Mouse (Mus musculus) neutrophil, adult 5-6 weeks (primary cell): ENCODE measurements around the gene Gm48552. TPM values are rescaled to one million over a fixed set of nuclear protein-coding genes. Genes with fewer than 3 reads are reported as not detected.
A peak's percentile ranks its signal among the peaks of the same experiment; 100 is the strongest.

Experiments used
- ATAC-seq: fragments of 151-379, 151-347 bp; 2 replicates; pipeline ENCODE4 v1.8.0; 2017; ENCODE audit warnings: mild to moderate bottlenecking, moderate TSS enrichment; ENCODE audit not compliant: insufficient number of reproducible peaks, poor library complexity, low FRiP score, severe bottlenecking; ENCODE audit errors: extremely low read depth
- total RNA-seq: library from RNA; stranded (forward); fragments of 200-1000 nt; gene quantifications from 2 replicates; pipeline ENCODE4 v1.2.3, GENCODE M21; 2017

Gm48552 gene
- total RNA-seq, 1 experiment from 2014 or later = not detected

GRCm38 (mm10) chr10:81358209-81358608 is 30.6 kb upstream of the Gm48552 start:
- no peak for ATAC-seq

GRCm38 (mm10) chr10:81358841-81359240 is 30.0 kb upstream of the Gm48552 start:
- no peak for ATAC-seq

DNA sequence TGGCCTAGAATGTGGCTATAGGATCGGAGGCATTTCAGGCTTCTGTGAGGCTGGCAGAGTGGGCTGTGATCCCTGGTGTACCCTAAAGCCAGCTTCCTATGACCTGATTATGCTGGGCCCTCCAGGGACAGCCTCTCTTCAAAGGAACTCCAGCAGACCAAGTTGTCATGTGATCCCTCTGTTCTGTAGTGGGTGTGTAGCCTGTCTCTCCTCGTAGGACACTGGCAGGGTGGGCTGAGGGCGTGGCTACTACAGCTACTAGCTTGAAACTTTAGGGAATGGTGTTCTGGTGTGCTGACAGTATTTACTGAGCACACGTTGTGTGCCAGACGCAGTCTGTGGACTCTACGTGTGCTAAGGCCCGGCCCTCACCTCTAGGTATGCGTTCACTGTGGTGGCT is 28.1 kb upstream of the Gm48552 start:
- no peak for ATAC-seq

DNA sequence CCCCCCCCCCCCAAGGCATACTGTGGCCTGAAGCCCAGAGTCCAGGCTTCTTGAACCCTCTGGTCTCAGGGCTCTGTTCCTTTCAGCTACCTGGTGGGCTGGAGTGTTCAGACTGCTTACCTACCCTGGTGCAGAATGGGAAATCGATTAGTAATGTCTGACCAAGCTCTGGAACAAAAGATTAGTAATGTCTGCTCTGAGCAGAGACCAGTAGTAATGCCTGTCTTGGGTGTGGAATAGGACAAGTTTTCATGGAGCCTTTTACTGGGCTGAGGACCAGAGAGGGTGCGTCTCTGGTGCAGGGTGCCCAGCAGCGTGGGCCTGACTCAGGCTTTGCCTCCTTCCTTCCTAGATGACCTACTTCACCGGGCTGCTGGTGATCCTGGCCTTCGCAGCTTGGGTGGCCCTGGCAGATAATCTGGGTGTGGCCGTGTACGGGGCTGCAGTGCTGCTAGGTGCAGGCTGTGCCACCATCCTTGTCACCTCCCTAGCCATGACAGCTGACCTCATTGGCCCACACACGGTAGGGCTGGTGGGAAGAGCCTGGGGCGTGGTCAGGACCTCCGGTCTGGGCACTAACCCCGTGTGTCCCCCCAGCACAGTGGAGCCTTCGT is 26.4 kb upstream of the Gm48552 start:
- ATAC-seq = no peak

- no peak for ATAC-seq
Measured at GRCm38 (mm10) chr10:81363436-81364346, 25.1 kb upstream of the Gm48552 start.

GRCm38 (mm10) chr10:81364666-81365065 is 24.1 kb upstream of the Gm48552 start:
- no peak for ATAC-seq

DNA sequence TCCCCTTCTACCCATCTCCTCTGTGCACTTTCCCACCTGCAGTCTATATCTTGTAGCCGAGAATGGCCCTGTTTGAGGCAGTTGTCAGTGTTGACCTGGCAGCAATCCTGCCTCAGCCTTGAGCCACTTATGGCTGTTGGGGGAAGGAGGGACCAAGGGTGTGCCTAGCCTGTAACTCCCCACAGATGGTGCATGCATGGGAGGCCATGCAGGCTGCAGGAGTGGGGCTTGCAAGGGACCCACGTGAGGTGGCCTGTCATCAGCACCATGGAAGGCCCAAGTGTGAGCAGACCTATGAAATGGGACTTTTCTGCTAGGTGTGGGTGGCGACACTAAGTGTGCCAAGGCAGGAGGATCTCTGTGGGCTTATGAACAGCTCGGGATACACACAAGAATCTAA is 23.7 kb upstream of the Gm48552 start:
- no peak for ATAC-seq

DNA sequence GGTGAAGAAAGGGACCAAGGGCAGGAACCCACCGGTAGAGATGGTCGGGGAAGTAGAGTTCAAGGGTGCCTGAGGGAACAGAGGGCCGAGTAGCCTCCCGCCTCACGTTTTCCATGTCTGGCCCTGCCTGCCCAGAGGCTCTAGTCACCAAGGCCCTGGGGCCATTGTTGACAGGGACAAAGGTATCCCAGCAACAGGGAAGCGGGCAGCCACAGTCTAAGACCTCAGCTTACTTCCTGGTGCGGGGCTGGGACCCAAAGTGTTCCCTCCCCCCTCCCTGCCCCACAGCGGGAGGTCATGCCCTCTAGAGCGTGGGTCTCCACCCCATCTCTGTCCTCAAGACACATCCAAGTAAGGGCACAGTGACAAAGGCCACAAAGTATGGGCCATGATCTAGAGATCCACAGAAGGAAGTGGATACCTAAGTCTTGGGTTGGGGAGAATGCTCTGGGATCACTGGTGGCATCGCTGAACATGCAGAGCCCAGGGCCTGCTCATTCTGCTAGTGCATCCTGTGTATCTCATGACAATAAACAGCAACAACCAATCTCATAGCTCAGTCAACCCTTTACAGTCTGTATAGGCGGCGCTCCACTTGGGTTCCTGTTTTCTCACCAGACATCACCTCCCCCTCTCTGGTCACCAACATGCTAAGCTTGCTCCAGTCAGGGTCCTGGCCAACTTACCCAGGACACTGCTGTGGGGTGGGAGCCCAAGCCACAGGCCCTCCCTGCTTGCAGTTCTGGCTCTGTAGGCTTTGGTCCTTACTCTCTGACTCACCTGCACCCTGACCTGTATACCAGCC is 22.9 kb upstream of the Gm48552 start, which contains the start of gene 4930404N11Rik:
Gene 4930404N11Rik (minus strand): TSS at position 145 of the 805 bp plus-strand sequence.
- no peak for ATAC-seq

GRCm38 (mm10) chr10:81366477-81367206 is 22.2 kb upstream of the Gm48552 start:
- no peak for ATAC-seq

DNA sequence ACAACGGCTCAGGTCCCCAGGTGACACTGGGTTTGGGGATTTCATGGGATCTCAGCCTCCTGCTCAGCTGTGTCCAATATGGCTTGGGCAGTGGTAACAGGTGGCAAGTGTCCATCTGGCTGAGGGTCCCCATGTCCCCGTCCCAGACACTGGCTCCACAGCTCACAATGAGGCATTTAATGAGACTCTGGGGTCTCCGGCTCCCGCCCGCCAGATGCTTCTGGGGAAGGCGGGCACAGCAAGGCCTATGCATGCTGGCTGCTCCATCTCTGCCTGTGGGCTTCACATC is 21.7 kb upstream of the Gm48552 start:
- ATAC-seq = no peak

DNA sequence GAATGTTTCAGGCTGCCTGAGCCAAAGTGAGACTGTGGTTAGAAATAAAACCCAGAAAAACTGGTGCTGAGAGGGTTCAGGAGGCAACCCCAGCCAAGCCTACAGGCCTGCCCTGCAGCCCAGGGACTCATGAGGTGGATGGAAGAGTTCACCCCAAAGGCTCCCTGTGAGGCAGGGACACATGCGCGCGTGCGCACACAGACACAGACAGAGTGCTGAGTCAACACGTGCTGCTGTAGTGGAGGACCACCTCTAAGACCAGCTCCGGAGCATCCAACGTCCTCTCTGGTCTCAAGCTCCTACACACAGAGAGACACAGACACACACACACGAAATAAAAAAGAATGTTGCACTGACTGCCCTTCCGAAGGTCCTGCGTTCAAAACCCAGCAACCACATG is 13.5 kb upstream of the Gm48552 start:
- no peak for ATAC-seq

DNA sequence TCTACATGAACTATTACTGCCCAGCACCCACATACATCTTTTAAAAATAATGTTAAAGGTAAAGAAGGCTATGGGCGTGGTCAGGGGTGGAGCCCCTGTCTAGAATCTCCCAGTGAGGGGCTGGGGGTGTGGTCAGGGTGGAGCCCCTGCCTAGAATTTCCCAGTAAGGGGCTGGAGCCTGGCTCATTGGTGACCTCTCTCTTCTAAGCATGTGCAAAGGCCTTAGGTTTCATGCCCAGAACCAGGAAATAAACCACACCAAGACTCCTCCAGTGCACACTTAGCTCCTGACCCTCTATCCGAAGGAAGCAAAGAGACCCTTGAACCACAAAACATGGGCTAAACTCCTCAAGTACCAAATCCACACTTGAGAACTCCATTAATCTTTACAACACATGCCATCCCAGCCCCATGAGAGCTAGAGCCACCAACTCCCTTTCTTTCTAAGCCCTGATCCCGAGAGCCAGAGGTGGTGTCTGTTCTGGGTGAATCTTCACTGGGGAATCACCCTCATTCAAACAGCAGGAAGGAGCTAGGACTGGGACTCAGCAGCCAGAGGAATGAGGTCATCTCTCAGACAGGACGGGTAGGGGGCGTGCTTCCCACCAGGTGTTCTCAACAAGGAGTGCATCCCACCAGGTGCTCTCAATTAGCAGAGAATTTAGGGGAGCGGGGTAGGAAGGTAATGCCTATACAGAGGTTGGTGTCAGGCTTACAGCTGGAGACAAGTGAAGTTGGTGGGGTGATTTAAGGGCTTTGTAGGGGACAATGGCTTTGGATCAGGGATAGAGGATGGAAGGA is 12.0 kb upstream of the Gm48552 start:
- no peak for ATAC-seq

DNA sequence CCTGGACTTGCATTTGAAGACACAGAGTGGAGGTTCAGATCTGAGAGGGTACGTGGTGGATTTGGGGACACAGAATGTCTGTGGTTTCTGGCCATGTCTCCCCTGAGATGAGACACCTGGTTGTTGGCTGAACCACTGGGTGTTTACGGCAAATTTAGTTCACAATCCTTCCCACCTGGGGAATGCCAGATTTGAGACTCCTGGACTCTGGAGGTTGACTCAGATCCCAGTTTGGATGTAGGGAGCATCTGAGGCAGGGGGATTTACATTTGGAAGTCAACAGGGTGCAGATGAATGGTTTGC is 11.5 kb upstream of the Gm48552 start:
- ATAC-seq = no peak

- no peak for ATAC-seq
Measured at GRCm38 (mm10) chr10:81377793-81378552, 10.8 kb upstream of the Gm48552 start, which contains the start of gene Fzr1. TSS of gene Fzr1 (minus strand) at chr10:81378516.

DNA sequence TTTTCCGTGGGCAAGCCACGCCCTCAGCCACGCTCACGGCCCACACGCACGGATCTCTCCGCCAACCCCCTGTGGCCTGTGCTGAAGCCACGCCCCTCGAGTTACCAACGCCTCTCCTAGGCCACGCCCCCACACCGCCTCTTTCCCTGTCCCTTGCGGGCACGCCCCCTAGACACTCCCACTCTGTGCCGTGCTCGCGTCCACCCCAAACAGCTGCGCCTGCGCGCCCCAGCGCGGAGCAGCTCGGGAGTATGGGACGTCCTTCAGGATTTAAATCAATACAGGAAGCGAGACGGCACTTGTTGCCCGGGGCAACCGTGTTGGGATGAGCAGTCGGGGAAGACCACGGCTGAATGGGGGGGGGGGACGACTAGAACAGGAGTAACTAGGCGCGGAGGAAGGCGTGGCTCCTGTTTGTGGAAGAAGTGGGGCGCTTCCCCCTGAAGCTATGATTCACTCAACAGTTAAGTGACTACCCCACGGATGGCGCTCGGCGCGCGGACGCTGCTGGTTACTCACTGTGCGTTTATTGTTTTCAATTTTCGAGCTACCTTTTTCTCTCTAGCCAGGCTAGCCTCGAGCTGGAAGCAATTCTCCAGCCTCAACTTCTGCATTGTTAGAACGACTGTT is 10.1 kb upstream of the Gm48552 start:
- ATAC-seq = peak; percentile 94

DNA sequence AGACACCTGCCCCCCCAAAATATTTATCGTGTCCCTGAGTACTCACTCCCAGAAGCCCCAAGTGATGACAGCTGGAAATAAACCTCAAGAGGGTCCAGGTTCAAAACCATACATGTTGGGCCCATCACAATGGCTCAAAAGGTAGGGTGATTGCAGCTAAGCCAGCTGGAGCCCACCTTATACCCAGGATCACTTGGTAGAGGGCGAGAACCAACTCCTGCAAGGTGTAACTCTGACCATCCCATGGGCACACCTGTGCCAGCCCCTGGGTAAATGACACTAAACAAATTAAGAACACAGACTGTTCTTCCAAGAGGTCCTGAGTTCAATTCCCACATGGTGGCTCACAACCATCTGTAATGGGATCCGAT is 9.6 kb upstream of the Gm48552 start:
- ATAC-seq = no peak

DNA sequence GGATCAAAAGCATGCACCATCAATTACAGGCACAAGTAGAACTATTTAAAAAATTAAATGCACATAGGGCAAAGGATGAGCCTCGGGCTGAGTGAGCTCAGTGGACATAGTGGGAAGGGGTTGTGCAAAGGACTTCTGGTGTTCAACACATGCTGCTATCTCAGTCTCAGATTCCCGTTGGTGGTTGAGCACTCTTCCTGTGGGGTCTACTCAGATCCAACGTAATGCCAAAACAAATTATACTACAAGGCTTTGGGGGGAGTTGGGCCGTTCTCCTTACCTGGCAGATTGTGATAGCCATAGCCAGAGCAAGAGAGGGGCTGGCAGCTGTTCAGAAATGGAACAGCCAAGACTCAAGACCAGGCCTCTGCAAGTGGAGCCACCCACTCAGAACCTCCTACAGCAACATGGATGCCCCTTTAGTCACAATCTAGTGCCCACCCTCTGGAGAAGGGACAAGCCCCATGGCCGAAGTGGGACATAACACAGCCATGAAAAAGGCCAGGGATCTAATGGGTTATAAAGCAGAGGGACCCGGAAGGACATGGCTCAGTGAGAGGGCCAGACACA is 8.9 kb upstream of the Gm48552 start:
- ATAC-seq = no peak
